Mouse (Mus musculus): ENCODE data around the gene Snapc1.

The Snapc1 gene

GRCm38 (mm10) chr12:73996906-73997296, 32.6 kb downstream of the Snapc1 start:
- DNase-seq (ENCODE audit: low spot score) = no peak

GRCm38 (mm10) chr12:73997297-73998127, 33.2 kb downstream of the Snapc1 start, which contains the start of gene Syt16:
Gene Syt16, plus strand, starts transcription at chr12:73997661.
- DNase-seq (ENCODE audit: low spot score) = no peak

GRCm38 (mm10) chr12:73998128-73998456, 33.8 kb downstream of the Snapc1 start:
- no peak for DNase-seq (ENCODE audit: low spot score)

GRCm38 (mm10) chr12:74002449-74002848, 38.2 kb downstream of the Snapc1 start:
- DNase-seq (ENCODE audit: low spot score) = no peak

- DNase-seq (ENCODE audit: low spot score) = no peak
Observed at GRCm38 (mm10) chr12:74009448-74009911, 45.2 kb downstream of the Snapc1 start.

- peak; percentile 12 for DNase-seq (ENCODE audit: low spot score)
Observed at GRCm38 (mm10) chr12:74013739-74014138, 49.5 kb downstream of the Snapc1 start.

- no peak for DNase-seq (ENCODE audit: low spot score)
Observed at GRCm38 (mm10) chr12:74014739-74015270, 50.5 kb downstream of the Snapc1 start.

GRCm38 (mm10) chr12:74015491-74015890, 51.2 kb downstream of the Snapc1 start:
- DNase-seq (ENCODE audit: low spot score) = no peak

- DNase-seq (ENCODE audit: low spot score) = no peak
Observed at GRCm38 (mm10) chr12:74023260-74023659, 59.0 kb downstream of the Snapc1 start.

- DNase-seq (ENCODE audit: low spot score) = no peak
Observed at GRCm38 (mm10) chr12:74024912-74025311, 60.6 kb downstream of the Snapc1 start.

Measured in spleen, adult 12 weeks (tissue).